Mouse (Mus musculus) liver, adult 2 months (tissue): Measurements from ENCODE around the gene Nudt3. TPM values are rescaled to one million over a fixed set of nuclear protein-coding genes. Genes with fewer than 3 reads are reported as not detected.
A peak's percentile ranks its signal among the peaks of the same experiment; 100 is the strongest.

Source experiments
- DNase-seq: peaks from one replicate; pipeline ENCODE4 v3.0.0-alpha.2; 2011; ENCODE audit warnings: low read depth, low spot score; ENCODE audit errors: extremely low read depth
- H3K27ac ChIP-seq: fragments of 200-500 bp; replicated peaks from 2 replicates; pipeline ENCODE4 v1.5.1; 2012; ENCODE audit warnings: low read depth, mild to moderate bottlenecking, control low read depth, inconsistent platforms, low read length; ENCODE audit not compliant: insufficient read depth
- H3K27me3 ChIP-seq: fragments of 200-500 bp; 2 replicates; pipeline ENCODE4 v1.6.1; 2012; ENCODE audit warnings: mild to moderate bottlenecking, moderate library complexity, low read length, inconsistent platforms; ENCODE audit not compliant: control insufficient read depth, insufficient read depth
- H3K36me3 ChIP-seq: fragments of 200-500 bp; 2 replicates; pipeline ENCODE4 v1.6.1; 2012; ENCODE audit warnings: low read length, inconsistent platforms; ENCODE audit not compliant: control insufficient read depth, insufficient read depth
- H3K4me1 ChIP-seq: fragments of 200-500 bp; 2 replicates; pipeline ENCODE4 v1.6.1; 2011; ENCODE audit warnings: low read length; ENCODE audit not compliant: control insufficient read depth, insufficient read depth
- H3K4me3 ChIP-seq: fragments of 200-500 bp; 2 replicates; pipeline ENCODE4 v1.5.1; 2011; ENCODE audit warnings: low read depth, mild to moderate bottlenecking, control low read depth, low read length, moderate library complexity; ENCODE audit not compliant: insufficient read depth
- H3K79me2 ChIP-seq: fragments of 200-500 bp; 2 replicates; pipeline ENCODE4 v1.6.1; 2012; ENCODE audit warnings: inconsistent platforms, mild to moderate bottlenecking, low read length, moderate library complexity; ENCODE audit not compliant: control insufficient read depth, insufficient read depth
- H3K9ac ChIP-seq: fragments of 200-500 bp; 2 replicates; pipeline ENCODE4 v1.6.1; 2012; ENCODE audit warnings: low read depth, mild to moderate bottlenecking, control low read depth, inconsistent platforms, low read length
- CTCF ChIP-seq: fragments of 200-500 bp; IDR thresholded peaks from 2 replicates; pipeline ENCODE4 v1.5.1; 2011; ENCODE audit warnings: low read depth, low read length, control low read depth
- POLR2A ChIP-seq: fragments of 200-500 bp; IDR thresholded peaks from 2 replicates; pipeline ENCODE4 v1.6.1; 2011; ENCODE audit warnings: low read length, control low read depth; ENCODE audit not compliant: insufficient read depth; ENCODE audit errors: extremely low read depth
- WGBS: fragments of 180-500 bp; shearing (Covaris S2); methylation state at CpG from one replicate; pipeline ENCODE4 v1.1.7; 2018; 5-methylcytosine and 5-hydroxymethylcytosine counted together
- polyA plus RNA-seq: library from polyadenylated mRNA; depleted of rRNA; stranded (reverse); fragments of >200 nt; gene quantifications from 2 replicates; pipeline ENCODE4 v1.2.3, GENCODE M21; 2012; rRNA removed
- total RNA-seq: library from RNA; depleted of rRNA; stranded (reverse); fragments of >200 nt; gene quantifications from 2 replicates; pipeline ENCODE4 v1.2.3, GENCODE M21; 2014; rRNA removed

Gene Nudt3
- total and polyA plus RNA-seq, 2 experiments = 19.5 to 25.5 TPM

GRCm38 (mm10) chr17:27534718-27535117, 88.6 kb downstream of the Nudt3 start:
- WGBS = 7% methylated on average over 10 of the region's 10 CpGs
- H3K4me3 ChIP-seq = no peak overlapping the region
- no peaks in the 10 kb centered on the region for H3K79me2 ChIP-seq
- TF ChIP-seq POLR2A = no peak
- TF ChIP-seq CTCF = peak; percentile 99
- H3K9ac ChIP-seq = no peak overlapping the region
- peaks cover 7% of the 10 kb centered on the region for H3K4me1 ChIP-seq
- H3K27me3 ChIP-seq = no peaks in the 10 kb centered on the region
- no peak overlapping the region for H3K27ac ChIP-seq
- no peaks in the 10 kb centered on the region for H3K36me3 ChIP-seq
- DNase-seq = peak; percentile 43

DNA sequence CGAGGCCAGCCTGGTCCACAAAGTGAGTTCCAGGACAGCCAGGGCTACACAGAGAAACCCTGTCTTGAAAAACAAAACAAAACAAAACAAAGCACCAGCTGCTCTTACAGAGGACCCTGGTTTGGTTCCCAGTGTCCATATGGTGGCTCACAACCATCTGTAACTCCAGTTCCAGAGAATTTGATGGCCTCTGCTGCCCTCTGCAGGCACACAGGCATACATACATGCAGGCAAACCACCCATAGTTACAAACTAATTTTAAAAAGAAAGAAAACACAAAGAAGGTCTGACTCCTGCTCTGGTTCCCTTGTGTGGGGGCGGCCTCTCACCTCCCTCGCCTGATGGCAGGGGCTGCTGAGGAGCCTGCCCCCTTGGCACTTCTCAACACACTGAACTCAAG, 89.9 kb downstream of the Nudt3 start:
- no peaks in the 10 kb centered on the region for H3K36me3 ChIP-seq
- peaks cover 7% of the 10 kb centered on the region for H3K4me1 ChIP-seq
- TF ChIP-seq CTCF (peak; percentile 13; the same call in 1 of the 2 replicates), POLR2A (no peak)
- H3K4me3 ChIP-seq = no peak overlapping the region
- H3K9ac ChIP-seq = no peak overlapping the region
- WGBS = 94% methylated on average over 3 of the region's 3 CpGs
- no peaks in the 10 kb centered on the region for H3K27me3 ChIP-seq
- DNase-seq = no peak
- no peak overlapping the region for H3K27ac ChIP-seq
- no peaks in the 10 kb centered on the region for H3K79me2 ChIP-seq

GRCm38 (mm10) chr17:27532095-27532494, 91.2 kb downstream of the Nudt3 start:
- WGBS = 91% methylated on average over 8 of the region's 8 CpGs

More at GRCm38 (mm10) chr17:27532095-27532494, 91.2 kb downstream of the Nudt3 start:
- Histone ChIP-seq H3K79me2 (no peaks in the 10 kb centered on the region), H3K36me3 (no peaks in the 10 kb centered on the region), H3K4me3 (no peak overlapping the region), H3K27ac (no peak overlapping the region), H3K9ac (no peak overlapping the region), H3K27me3 (no peaks in the 10 kb centered on the region), H3K4me1 (peaks cover 7% of the 10 kb centered on the region)
- no peak for DNase-seq
- TF ChIP-seq CTCF = no peak
- TF ChIP-seq POLR2A = no peak

Other genes with a start within 250 kb of the Nudt3 start
- gene Grm4, start 102.1 kb downstream of the Nudt3 start, total RNA-seq = 0.07 TPM in 1 of 2 replicates, not detected in the other
- gene Grm4, start 102.1 kb downstream of the Nudt3 start, polyA plus RNA-seq = not detected in 2 replicates
- 5.7 and 8.1 TPM in 2 replicates for gene Hmga1, start 67.0 kb downstream of the Nudt3 start, total RNA-seq
- 16.5 and 21.4 TPM in 2 replicates for gene Hmga1, start 67.0 kb downstream of the Nudt3 start, polyA plus RNA-seq
- 4.5 and 4.9 TPM in 2 replicates for gene AI413582, start 57.7 kb downstream of the Nudt3 start, total RNA-seq
- 11.3 and 12.9 TPM in 2 replicates for gene AI413582, start 57.7 kb downstream of the Nudt3 start, polyA plus RNA-seq
- not detected in 2 replicates for gene RPS10-NUDT3, start 11.7 kb upstream of the Nudt3 start, total RNA-seq
- gene RPS10-NUDT3, start 11.7 kb upstream of the Nudt3 start, polyA plus RNA-seq = not detected in 2 replicates
- 416 and 461 TPM in 2 replicates for gene Rps10, start 13.2 kb upstream of the Nudt3 start, total RNA-seq
- 407 and 437 TPM in 2 replicates for gene Rps10, start 13.2 kb upstream of the Nudt3 start, polyA plus RNA-seq
- gene Pacsin1, start 32.0 kb upstream of the Nudt3 start, total RNA-seq = 0.27 TPM in 1 of 2 replicates, not detected in the other
- gene Pacsin1, start 32.0 kb upstream of the Nudt3 start, polyA plus RNA-seq = 0.16 and 0.23 TPM in 2 replicates
- not detected in 2 replicates for gene Spdef, start 105.5 kb upstream of the Nudt3 start, total RNA-seq
- gene Spdef, start 105.5 kb upstream of the Nudt3 start, polyA plus RNA-seq = 0.15 and 0.48 TPM in 2 replicates
- gene D17Wsu92e, start 197.2 kb upstream of the Nudt3 start, total RNA-seq = 93.0 and 117 TPM in 2 replicates
- 159 and 178 TPM in 2 replicates for gene D17Wsu92e, start 197.2 kb upstream of the Nudt3 start, polyA plus RNA-seq
- gene Snrpc, start 214.7 kb upstream of the Nudt3 start, total RNA-seq = 24.4 and 27.1 TPM in 2 replicates
- 42.2 and 49.6 TPM in 2 replicates for gene Snrpc, start 214.7 kb upstream of the Nudt3 start, polyA plus RNA-seq
- 5.0 and 5.5 TPM in 2 replicates for gene Uhrf1bp1, start 232.9 kb upstream of the Nudt3 start, total RNA-seq
- 7.0 and 7.2 TPM in 2 replicates for gene Uhrf1bp1, start 232.9 kb upstream of the Nudt3 start, polyA plus RNA-seq